8 mouse cellular contexts compared by ENCODE assay signal in genomic region chr17:34121172-34121878, GRCm38 (mm10). TPM values are rescaled to one million over a fixed set of nuclear protein-coding genes. Genes with fewer than 3 reads are reported as not detected.
DNase-seq lines count a peak whose midpoint lies in the region; ATAC-seq and TF ChIP-seq lines count a peak whose summit lies in the region.

No protein-coding gene starts in this region.

- peak overlapping the region; percentile 86 for H3K4me2 ChIP-seq in midbrain, postnatal 0 days (ENCODE audit: low read depth, low read length, poor library complexity, severe bottlenecking)

- no peak for TF ChIP-seq CTCF in midbrain, postnatal 0 days (IDR thresholded peaks at IDR 0.05)

- H3K36me3 ChIP-seq in limb, embryonic 10.5 days, result peaks cover 43% of the 10 kb centered on the region
- peaks cover 6% of the 10 kb centered on the region for H3K36me3 ChIP-seq in midbrain, postnatal 0 days (ENCODE audit: insufficient read depth, low read length)

- no peaks in the 10 kb centered on the region for H3K9me3 ChIP-seq in limb, embryonic 10.5 days (replicated peaks)
- no peaks in the 10 kb centered on the region for H3K9me3 ChIP-seq in midbrain, postnatal 0 days (ENCODE audit: low read length)

- H3K4me1 ChIP-seq in limb, embryonic 10.5 days, result peaks cover 25% of the 10 kb centered on the region
- peaks cover 7% of the 10 kb centered on the region for H3K4me1 ChIP-seq in midbrain, postnatal 0 days (ENCODE audit: insufficient read depth, low read length)

- peak; percentile 91 for DNase-seq in adrenal gland, adult 8-10 months
- DNase-seq in embryo, embryonic 11 days, result peak; percentile 89
- peak; percentile 69 to 89 for DNase-seq in gastrocnemius, postnatal 4 days (ENCODE audit: low spot score in 2 of 2)
- peak; percentile 89 for DNase-seq in kidney, adult 18-20 months
- DNase-seq in limb, embryonic 10.5 days (ENCODE audit: low spot score), result peak; percentile 92
- peak; percentile 88 for DNase-seq in midbrain, postnatal 0 days (ENCODE audit: low spot score)
- peak; percentile 34 to 43 for DNase-seq in spleen, postnatal 14 days (ENCODE audit: low spot score in 2 of 2)

- peak overlapping the region; percentile 100 for H3K27ac ChIP-seq in limb, embryonic 10.5 days
- H3K27ac ChIP-seq in midbrain, postnatal 0 days (ENCODE audit: low read depth, low read length), result peak overlapping the region; percentile 100

- no peaks in the 10 kb centered on the region for H3K27me3 ChIP-seq in limb, embryonic 10.5 days (ENCODE audit: low read depth, poor library complexity, severe bottlenecking)
- H3K27me3 ChIP-seq in midbrain, postnatal 0 days (ENCODE audit: insufficient read depth, low read length), result no peaks in the 10 kb centered on the region

- peak overlapping the region; percentile 99 for H3K4me3 ChIP-seq in limb, embryonic 10.5 days
- peak overlapping the region; percentile 77 for H3K4me3 ChIP-seq in midbrain, postnatal 0 days (ENCODE audit: low read depth, low read length)

- WGBS in limb, embryonic 10.5 days, result under 1% methylated on average over 30 of the region's 35 CpGs
- under 1% methylated on average over 34 of the region's 35 CpGs for WGBS in midbrain, postnatal 0 days

- ATAC-seq in midbrain, postnatal 0 days (ENCODE audit: low FRiP score), result peak; percentile 12; the same call in 1 of the 2 replicates
- no peak for ATAC-seq in megakaryocyte-erythroid progenitor cell, adult 5-6 weeks (replicated peaks; ENCODE audit: low FRiP score, low TSS enrichment, poor library complexity, severe bottlenecking)

- H3K9ac ChIP-seq in midbrain, postnatal 0 days (replicated peaks; ENCODE audit: low read length, poor library complexity, severe bottlenecking), result peak overlapping the region; percentile 93

RNA-seq across cellular contexts. Expression of gene Brd2, which starts 1.1 kb away (rescaled TPM):
- 100 to 1,000 TPM; 185 to 240 (median 215) TPM for total RNA-seq in adrenal gland, adult 8-10 months (2022)
- total RNA-seq in gastrocnemius, postnatal 4 days (2021), result 100 to 1,000 TPM; 125 to 136 TPM
- polyA plus RNA-seq in limb, embryonic 10.5 days (2016; fragmentation: Nextera tagmentation; extraction: Ambion mirVana), result 140 and 145 TPM in 2 replicates
- total RNA-seq in midbrain, postnatal 0 days (2014; rRNA removed), result 219 and 233 TPM in 2 replicates
- 107 and 124 TPM in 2 replicates for polyA plus RNA-seq in midbrain, postnatal 0 days (2015; fragmentation: Nextera tagmentation; extraction: Ambion mirVana)
- 173 and 198 TPM in 2 replicates for total RNA-seq in megakaryocyte-erythroid progenitor cell, adult 5-6 weeks (2014; fragmentation: Nextera tagmentation)
- 312 and 511 TPM in 2 replicates for total RNA-seq in megakaryocyte-erythroid progenitor cell, adult 5-6 weeks (2017)

RNA-seq across cellular contexts. Expression of gene H2-DMa, which starts 2.0 kb away (rescaled TPM):
- 10 to 100 TPM; 12.2 to 24.6 (median 21.1) TPM for total RNA-seq in adrenal gland, adult 8-10 months (2022)
- 1 to 10 TPM; 7.6 to 8.7 TPM for total RNA-seq in gastrocnemius, postnatal 4 days (2021)
- 4.2 and 5.3 TPM in 2 replicates for polyA plus RNA-seq in limb, embryonic 10.5 days (2016; fragmentation: Nextera tagmentation; extraction: Ambion mirVana)
- total RNA-seq in midbrain, postnatal 0 days (2014; rRNA removed), result 23.8 and 39.0 TPM in 2 replicates
- polyA plus RNA-seq in midbrain, postnatal 0 days (2015; fragmentation: Nextera tagmentation; extraction: Ambion mirVana), result 24.8 and 26.1 TPM in 2 replicates
- 26.4 and 41.6 TPM in 2 replicates for total RNA-seq in megakaryocyte-erythroid progenitor cell, adult 5-6 weeks (2014; fragmentation: Nextera tagmentation)
- total RNA-seq in megakaryocyte-erythroid progenitor cell, adult 5-6 weeks (2017), result 35.0 and 36.7 TPM in 2 replicates

RNA-seq across cellular contexts. Expression of gene H2-DMb2, which starts 21.8 kb away (rescaled TPM):
- 1 to 10 TPM; 2.0 to 4.5 (median 4.0) TPM for total RNA-seq in adrenal gland, adult 8-10 months (2022)
- under 1 TPM; 0.36 to 0.37 TPM for total RNA-seq in gastrocnemius, postnatal 4 days (2021)
- polyA plus RNA-seq in limb, embryonic 10.5 days (2016; fragmentation: Nextera tagmentation; extraction: Ambion mirVana), result 0.18 and 0.40 TPM in 2 replicates
- total RNA-seq in midbrain, postnatal 0 days (2014; rRNA removed), result 0.16 and 0.47 TPM in 2 replicates
- 1.4 and 1.6 TPM in 2 replicates for polyA plus RNA-seq in midbrain, postnatal 0 days (2015; fragmentation: Nextera tagmentation; extraction: Ambion mirVana)
- 0.81 and 2.9 TPM in 2 replicates for total RNA-seq in megakaryocyte-erythroid progenitor cell, adult 5-6 weeks (2014; fragmentation: Nextera tagmentation)
- not detected in 2 replicates for total RNA-seq in megakaryocyte-erythroid progenitor cell, adult 5-6 weeks (2017)

RNA-seq across cellular contexts. Expression of gene H2-Oa, which starts 29.2 kb away (rescaled TPM):
- 1 to 10 TPM in 1 of 4 experiments, under 1 TPM in 3; 0.24 to 1.1 (median 0.64) TPM for total RNA-seq in adrenal gland, adult 8-10 months (2022)
- not detected for total RNA-seq in gastrocnemius, postnatal 4 days (2021)
- polyA plus RNA-seq in limb, embryonic 10.5 days (2016; fragmentation: Nextera tagmentation; extraction: Ambion mirVana), result 0.31 and 0.66 TPM in 2 replicates
- total RNA-seq in midbrain, postnatal 0 days (2014; rRNA removed), result not detected in 2 replicates
- polyA plus RNA-seq in midbrain, postnatal 0 days (2015; fragmentation: Nextera tagmentation; extraction: Ambion mirVana), result 0.23 TPM in 1 of 2 replicates, not detected in the other
- 6.2 and 15.1 TPM in 2 replicates for total RNA-seq in megakaryocyte-erythroid progenitor cell, adult 5-6 weeks (2014; fragmentation: Nextera tagmentation)
- 0.75 and 5.8 TPM in 2 replicates for total RNA-seq in megakaryocyte-erythroid progenitor cell, adult 5-6 weeks (2017)

RNA-seq across cellular contexts. Expression of gene H2-DMb1, which starts 31.5 kb away (rescaled TPM):
- 10 to 100 TPM in 2 of 4 experiments, 1 to 10 TPM in 2; 5.2 to 11.5 (median 10.5) TPM for total RNA-seq in adrenal gland, adult 8-10 months (2022)
- total RNA-seq in gastrocnemius, postnatal 4 days (2021), result 1 to 10 TPM in 1 of 2 experiments, under 1 TPM in 1; 0.70 to 1.4 TPM
- polyA plus RNA-seq in limb, embryonic 10.5 days (2016; fragmentation: Nextera tagmentation; extraction: Ambion mirVana), result 0.18 and 0.51 TPM in 2 replicates
- 0.47 and 4.7 TPM in 2 replicates for total RNA-seq in midbrain, postnatal 0 days (2014; rRNA removed)
- 1.6 and 2.3 TPM in 2 replicates for polyA plus RNA-seq in midbrain, postnatal 0 days (2015; fragmentation: Nextera tagmentation; extraction: Ambion mirVana)
- 3.8 and 9.1 TPM in 2 replicates for total RNA-seq in megakaryocyte-erythroid progenitor cell, adult 5-6 weeks (2014; fragmentation: Nextera tagmentation)
- 10.1 and 22.9 TPM in 2 replicates for total RNA-seq in megakaryocyte-erythroid progenitor cell, adult 5-6 weeks (2017)

Comparison
In these comparisons a context has a peak if more than half of its experiments do, and no peak if none do; other contexts are left out.
1. DNase-seq: peak in every context shown above with its lines; median percentile 92 in limb, embryonic 10.5 days; 91 in adrenal gland, adult 8-10 months; 89 in embryo, embryonic 11 days; 89 in kidney, adult 18-20 months; 88 in midbrain, postnatal 0 days; 79 in gastrocnemius, postnatal 4 days; 38 in spleen, postnatal 14 days.